Mouse (Mus musculus): ENCODE data around the gene Vmn1r5. TPM values are rescaled to one million over a fixed set of nuclear protein-coding genes. Genes with fewer than 3 reads are reported as not detected.
A peak's percentile ranks its signal among the peaks of the same experiment; 100 is the strongest.
"Not testable (repeated sequence)": the region's sequence is repeated elsewhere in the genome, so short reads cannot be mapped to it uniquely, and the experiment has no call there.

Vmn1r5 gene
- total RNA-seq (2021): not detected

DNA sequence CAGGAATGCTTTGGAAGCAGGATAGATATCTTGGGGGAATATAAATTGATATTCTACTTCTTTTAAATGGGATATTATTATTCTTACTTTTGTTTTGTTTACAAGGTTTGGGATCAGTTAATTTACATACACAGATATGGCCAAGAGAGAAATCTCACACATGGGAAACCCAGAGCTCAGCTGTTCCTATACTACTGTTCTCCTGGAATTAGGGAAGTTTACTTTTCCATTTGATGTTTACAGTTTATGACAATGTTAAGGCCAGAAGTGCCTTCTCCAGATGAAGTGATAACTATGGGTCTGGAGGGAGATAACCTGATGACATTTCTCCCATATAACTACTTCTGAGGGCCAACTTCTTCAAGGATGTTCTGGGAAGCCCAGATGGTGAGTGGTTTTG lies at the start of gene Vmn1r5:
Gene Vmn1r5 (plus strand): TSS at position 301 of the 400 bp plus-strand sequence.
- intact Hi-C loops (cut with DNase I): no loop called here
- DNase-seq: no peak

DNA sequence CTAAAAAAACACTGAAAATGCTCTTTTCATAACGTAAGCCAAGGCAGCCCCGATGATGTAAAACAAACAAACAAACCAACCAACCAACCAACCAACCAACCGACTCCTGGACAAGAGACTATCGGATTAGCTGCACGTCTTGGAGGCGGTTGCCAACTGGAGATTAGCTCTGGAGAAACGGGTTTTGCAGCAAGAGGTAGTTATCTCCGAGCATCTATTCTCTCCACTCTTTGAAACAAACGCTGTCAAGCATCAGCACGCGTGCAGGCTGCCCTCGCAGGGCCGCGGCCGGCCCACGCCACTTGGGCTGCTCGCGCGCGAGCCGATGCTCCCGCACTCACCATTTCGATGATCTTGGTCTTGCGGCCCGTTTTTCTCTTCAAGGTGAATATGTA lies 46.7 kb upstream of the Vmn1r5 start:
- no peak for DNase-seq
- intact Hi-C loops (cut with DNase I): no loop called here

DNA sequence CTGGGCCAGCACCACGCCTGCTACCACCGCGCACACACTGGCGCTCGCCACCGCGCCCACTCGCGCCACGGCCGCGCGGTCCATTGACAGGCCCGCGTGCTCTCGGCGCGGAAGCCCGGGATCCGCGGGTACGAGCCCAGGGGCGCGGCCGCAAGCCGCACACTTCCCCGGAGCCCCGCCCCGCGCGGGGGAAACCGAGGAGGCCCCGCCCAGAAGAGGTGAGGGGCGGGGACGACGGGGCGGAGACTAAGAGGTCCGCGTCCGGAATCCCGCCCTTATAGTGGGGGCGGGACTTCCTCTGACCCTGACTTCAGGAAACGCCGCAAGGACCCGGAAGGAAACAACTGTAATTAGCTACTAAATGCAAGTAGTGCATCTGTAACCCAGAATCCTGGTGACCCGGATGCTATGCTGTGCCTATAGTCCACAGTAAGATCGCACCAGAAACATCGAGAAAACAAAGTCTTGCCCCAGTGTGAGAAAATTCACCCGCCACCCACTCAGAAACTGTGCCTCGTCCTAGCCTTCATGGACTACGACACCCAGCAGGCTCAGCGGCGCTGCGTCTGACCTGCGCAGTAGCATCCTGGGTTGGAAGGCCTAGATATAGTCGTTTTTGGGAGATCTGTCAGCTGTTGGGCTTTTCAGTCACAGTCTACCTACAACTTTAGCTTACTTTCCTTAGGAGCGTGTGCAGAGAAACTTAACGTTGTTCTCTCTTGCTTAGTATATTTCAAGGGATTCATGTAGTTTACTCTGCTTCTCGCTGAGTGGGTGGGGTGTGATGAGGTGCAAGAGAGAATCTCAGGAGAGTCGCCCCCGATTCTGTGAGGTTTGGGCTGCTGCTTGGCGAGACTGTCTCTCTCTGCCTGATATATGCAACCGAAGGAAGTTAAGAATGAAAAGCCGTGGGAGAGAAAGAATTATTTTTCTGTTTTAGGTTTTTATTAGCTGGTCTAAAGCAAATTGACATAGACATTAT lies 46.1 kb upstream of the Vmn1r5 start, which contains the start of the genes Nt5c3 and Vmn1r4:
Gene Nt5c3 (minus strand): TSS at position 207 of the 982 bp plus-strand sequence.
Gene Vmn1r4 (plus strand): TSS at position 290 of the 982 bp plus-strand sequence.
- DNase-seq: peak; percentile 96
- intact Hi-C loops (cut with DNase I): no loop called here

DNA sequence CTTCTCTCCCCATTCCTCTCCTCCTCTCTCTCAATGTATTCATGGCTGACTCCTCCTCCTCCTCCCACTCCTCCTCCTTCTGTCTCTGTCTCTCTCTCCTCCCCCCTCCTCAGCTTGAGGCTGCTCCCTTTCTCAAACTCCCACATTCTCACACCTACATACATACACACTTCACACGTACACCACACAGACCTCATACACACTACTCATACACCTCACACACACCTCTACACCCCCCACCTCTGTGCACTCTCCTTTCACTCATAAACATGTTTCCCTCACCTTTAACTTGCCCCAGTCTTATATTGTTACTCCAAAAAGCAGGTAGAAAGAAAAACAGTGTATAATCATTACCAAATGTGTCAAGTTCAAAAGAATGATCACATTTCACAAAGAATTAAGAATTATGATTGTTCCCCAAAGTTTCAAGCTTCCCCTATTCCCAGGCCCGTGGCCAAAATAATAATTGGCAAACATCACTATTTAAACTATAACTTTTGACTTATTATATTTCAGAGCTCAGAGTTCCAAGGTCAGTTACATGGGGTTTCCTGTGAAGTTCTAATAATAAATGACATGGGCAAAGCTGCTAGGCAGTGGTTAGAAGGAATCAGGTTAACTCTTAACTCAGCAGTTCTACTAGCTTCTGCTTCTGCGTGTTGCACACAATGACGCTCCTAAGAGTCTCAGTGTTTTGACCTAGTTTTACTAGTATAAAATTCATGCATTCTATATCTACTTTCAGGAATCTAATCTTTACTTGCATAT lies 38.2 kb upstream of the Vmn1r5 start:
- no peak for DNase-seq
- intact Hi-C loops (cut with DNase I): no loop called here

DNA sequence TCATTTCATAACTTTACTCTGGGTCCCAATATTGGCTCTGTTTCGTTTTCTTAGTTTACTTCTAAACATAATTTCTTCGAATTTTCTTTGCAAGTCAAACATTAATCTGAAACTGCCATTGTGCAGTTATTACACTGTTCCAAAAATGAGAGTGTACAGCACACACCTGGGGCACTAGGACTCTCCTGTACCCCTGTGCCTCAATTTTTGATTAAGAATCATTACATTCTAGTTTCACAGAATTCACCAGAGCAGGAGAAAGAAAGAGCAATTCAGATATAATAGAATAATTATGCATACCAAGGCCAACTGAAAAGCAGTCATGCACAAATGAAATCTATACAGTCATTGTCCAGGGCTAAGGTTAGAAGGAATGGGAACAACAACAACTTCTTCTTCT lies 37.6 kb upstream of the Vmn1r5 start:
- intact Hi-C loops (cut with DNase I): no loop called here
- no peak for DNase-seq

DNA sequence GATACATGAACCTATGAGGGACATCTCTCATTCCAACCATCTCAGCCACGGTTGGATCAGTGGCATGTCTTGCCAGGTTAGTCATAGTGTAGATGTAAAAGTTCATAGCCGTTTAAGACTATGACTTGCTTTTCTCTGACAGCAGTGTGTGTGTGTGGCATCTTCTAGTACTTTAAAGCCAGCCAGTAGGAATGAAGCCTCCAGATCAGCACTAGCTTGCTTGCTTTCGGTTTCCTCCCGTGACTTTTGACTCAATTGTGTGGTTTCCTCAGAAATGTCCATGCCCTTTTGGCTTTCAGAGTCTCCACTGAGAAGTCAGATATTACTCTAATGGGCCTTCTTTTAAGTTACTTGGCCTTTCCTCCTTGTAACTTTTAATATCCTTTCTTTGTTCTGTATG lies 35.7 kb upstream of the Vmn1r5 start:
- intact Hi-C loops (cut with DNase I): no loop called here
- DNase-seq: no peak

DNA sequence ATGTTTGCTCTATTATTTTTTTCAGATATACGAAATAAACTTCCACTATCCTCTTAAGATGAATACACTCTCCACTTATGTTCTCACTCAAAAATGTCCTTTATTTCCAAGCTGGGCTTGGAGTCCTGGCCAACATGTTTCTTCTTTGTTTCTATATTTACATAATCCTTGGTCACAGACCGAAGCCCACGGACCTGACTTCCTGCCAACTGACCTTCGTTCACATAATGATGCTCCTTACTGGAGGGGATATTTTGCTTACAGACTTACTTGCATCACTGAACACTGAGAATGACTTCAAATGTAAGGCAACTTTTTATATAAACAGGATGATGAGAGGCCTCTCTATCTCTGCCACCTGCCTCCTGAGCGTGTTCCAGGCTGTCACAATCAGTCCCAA lies 13.6 kb upstream of the Vmn1r5 start:
- intact Hi-C loops (cut with DNase I): no loop called here
- no peak for DNase-seq

DNA sequence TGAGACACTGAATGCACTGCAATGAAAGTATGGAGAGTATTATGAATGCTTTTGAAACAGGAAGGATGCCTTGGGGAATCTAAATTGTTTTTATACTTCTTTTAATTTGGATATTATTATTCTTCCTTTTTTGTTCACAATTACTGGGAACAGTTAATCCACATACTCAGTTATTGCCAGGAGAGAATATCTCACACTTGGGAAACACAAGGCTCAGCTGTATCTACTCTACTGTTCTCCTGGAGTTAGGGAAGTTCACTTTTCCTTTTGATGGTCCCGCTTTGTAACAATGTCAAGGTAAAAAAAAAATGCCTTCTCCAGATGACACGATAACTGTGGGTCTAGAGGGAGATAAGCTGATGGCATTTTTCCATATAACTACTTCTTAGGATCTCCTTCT lies 26.9 kb downstream of the Vmn1r5 start, which contains the start of gene Vmn1r6:
Gene Vmn1r6 (plus strand): TSS at position 301 of the 400 bp plus-strand sequence.
- DNase-seq: no peak
- intact Hi-C loops (cut with DNase I): no loop called here

DNA sequence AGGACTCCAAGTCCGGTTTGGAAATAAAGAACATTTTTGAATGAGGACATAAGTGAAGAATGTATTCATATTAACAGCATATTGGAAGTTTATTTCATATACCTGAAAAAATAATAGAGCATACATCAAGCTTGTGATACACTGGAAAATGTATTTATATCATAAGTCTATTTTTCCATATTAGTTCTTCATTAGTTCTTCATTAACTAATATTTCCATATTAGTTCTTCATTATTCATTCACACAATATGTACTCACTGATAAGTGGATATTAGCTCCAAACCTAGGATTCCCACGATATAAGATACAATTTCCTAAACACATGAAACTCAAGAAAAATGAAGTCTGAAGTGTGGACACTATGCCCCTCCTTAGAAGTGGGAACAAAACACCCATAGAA lies 55.2 kb downstream of the Vmn1r5 start, which contains the start of gene Vmn1r7:
Gene Vmn1r7 (minus strand): TSS at position 101 of the 400 bp plus-strand sequence.
- intact Hi-C loops (cut with DNase I); DNase-seq: not testable (repeated sequence)

DNA sequence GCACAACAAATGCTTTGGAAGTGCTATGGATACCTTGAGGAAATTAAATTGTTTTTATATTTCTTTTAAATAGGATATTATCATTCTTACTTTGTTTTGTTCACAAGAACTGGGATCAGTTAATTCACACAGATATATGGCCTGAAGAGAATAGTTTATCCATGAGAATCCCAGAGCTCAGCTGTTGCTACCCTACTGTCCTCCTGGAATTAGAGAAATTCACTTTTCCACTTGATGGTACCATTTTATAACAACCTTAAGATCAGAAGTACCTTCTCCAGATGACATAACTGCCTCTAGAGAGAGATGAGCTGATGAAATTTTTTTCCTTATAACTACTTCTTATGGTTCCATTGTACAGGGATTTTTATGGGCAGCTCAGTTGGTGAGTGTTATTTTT lies 61.9 kb downstream of the Vmn1r5 start, which contains the start of gene Vmn1r8:
Gene Vmn1r8 (plus strand): TSS at position 301 of the 400 bp plus-strand sequence.
- intact Hi-C loops (cut with DNase I): no loop called here
- DNase-seq: no peak

DNA sequence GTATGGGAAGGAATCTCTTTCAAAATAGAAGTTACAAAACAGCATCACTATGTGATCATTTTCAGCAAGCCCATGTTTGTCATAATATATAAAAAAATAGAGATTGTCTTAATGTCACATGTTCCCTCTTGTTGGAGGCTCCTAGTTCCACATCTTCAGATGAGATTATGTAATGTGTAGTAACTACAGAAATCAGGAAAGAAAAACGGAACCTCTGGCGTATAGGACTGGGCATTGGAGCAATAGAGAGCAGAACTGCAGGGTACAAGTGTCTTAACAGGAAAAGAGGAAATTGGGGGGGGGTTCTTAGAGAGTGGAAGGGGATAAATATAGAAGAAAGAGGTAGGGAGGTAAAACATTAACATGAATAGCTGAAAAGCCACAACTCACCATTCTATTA lies 64.6 kb downstream of the Vmn1r5 start:
- no peak for DNase-seq
- intact Hi-C loops (cut with DNase I): no loop called here

Other genes starting within 250 kb of the Vmn1r5 start
- gene Kbtbd2, start 172.5 kb upstream of the Vmn1r5 start, total RNA-seq (2021): 10 to 100 TPM; 46.5 to 51.0 TPM
- gene Fkbp9, start 138.2 kb upstream of the Vmn1r5 start, total RNA-seq (2021): 10 to 100 TPM; 33.7 to 34.0 TPM
- gene Nt5c3, start 46.3 kb upstream of the Vmn1r5 start, total RNA-seq (2021): 10 to 100 TPM; 75.5 to 86.2 TPM
- under 1 TPM; 0.30 to 0.72 TPM for gene Vmn1r4, start 46.3 kb upstream of the Vmn1r5 start, total RNA-seq (2021)
- not detected for gene Vmn1r6, start 27.0 kb downstream of the Vmn1r5 start, total RNA-seq (2021)
- gene Vmn1r7, start 55.1 kb downstream of the Vmn1r5 start, total RNA-seq (2021): not detected
- not detected for gene Vmn1r8, start 62.0 kb downstream of the Vmn1r5 start, total RNA-seq (2021)
- not detected for gene Vmn1r9, start 96.5 kb downstream of the Vmn1r5 start, total RNA-seq (2021)
- gene Vmn1r10, start 139.2 kb downstream of the Vmn1r5 start, total RNA-seq (2021): not detected
- gene Vmn1r11, start 163.2 kb downstream of the Vmn1r5 start, total RNA-seq (2021): not detected
- under 1 TPM in 1 of 2 experiments, not detected in 1; 0.06 TPM for gene Vmn1r12, start 186.6 kb downstream of the Vmn1r5 start, total RNA-seq (2021)
- not detected for gene Vmn1r13, start 233.0 kb downstream of the Vmn1r5 start, total RNA-seq (2021)